Mouse (Mus musculus) forebrain, embryonic 16.5 days (tissue): ENCODE data around the gene Cntn4. TPM values are rescaled to one million over a fixed set of nuclear protein-coding genes. Genes with fewer than 3 reads are reported as not detected.

ENCODE experiments used
- ATAC-seq: fragments of 200-750 bp; cut with Nextera tagmentation; 2 replicates; pipeline ENCODE4 v1.8.0; 2017; ENCODE audit warnings: mild to moderate bottlenecking, moderate library complexity
- H3K27ac ChIP-seq: fragments of 300-500 bp; sonication (generic); 2 replicates; pipeline ENCODE4 v1.5.1; 2014; ENCODE audit warnings: low read length, control low read depth
- H3K27me3 ChIP-seq: fragments of 300-500 bp; sonication (generic); replicated peaks from 2 replicates; pipeline ENCODE4 v1.6.1; 2014; ENCODE audit warnings: low read length; ENCODE audit not compliant: control insufficient read depth, insufficient read depth
- H3K36me3 ChIP-seq: fragments of 300-500 bp; sonication (generic); 2 replicates; pipeline ENCODE4 v1.6.1; 2014; ENCODE audit not compliant: control insufficient read depth, insufficient read depth
- H3K4me1 ChIP-seq: fragments of 300-500 bp; sonication (generic); replicated peaks from 2 replicates; pipeline ENCODE4 v1.6.1; 2014; ENCODE audit warnings: low read length; ENCODE audit not compliant: control insufficient read depth, insufficient read depth
- H3K4me2 ChIP-seq: fragments of 300-500 bp; sonication (generic); 2 replicates; pipeline ENCODE4 v1.6.1; 2014; ENCODE audit warnings: mild to moderate bottlenecking, low read length, control low read depth
- H3K4me3 ChIP-seq: fragments of 300-500 bp; sonication (generic); replicated peaks from 2 replicates; pipeline ENCODE4 v1.5.1; 2014; ENCODE audit warnings: mild to moderate bottlenecking, low read length, control low read depth
- H3K9ac ChIP-seq: fragments of 300-500 bp; sonication (generic); replicated peaks from 2 replicates; pipeline ENCODE4 v1.6.1; 2014; ENCODE audit warnings: low read depth, low read length, control low read depth
- H3K9me3 ChIP-seq: fragments of 300-500 bp; sonication (generic); 2 replicates; pipeline ENCODE4 v1.6.1; 2016; ENCODE audit warnings: low read length; ENCODE audit not compliant: control insufficient read depth
- WGBS: fragments of 180-500 bp; shearing (Covaris S2); extraction: QIAGEN DNeasy Blood & Tissue Kit; methylation state at CpG from one replicate; pipeline ENCODE4 v1.1.7; 2014; 5-methylcytosine and 5-hydroxymethylcytosine counted together
- polyA plus RNA-seq: library from polyadenylated mRNA; unstranded; fragments of >200 nt; fragmentation: Nextera tagmentation; extraction: Ambion mirVana; gene quantifications from 2 replicates; pipeline ENCODE4 v1.2.1, GENCODE M21; 2015

The Cntn4 gene
- polyA plus RNA-seq, 1 experiment from 2014 or later: 10.3 TPM

GRCm38 (mm10) chr6:106177546-106177945 is 500.1 kb downstream of the Cntn4 start:
- WGBS: 86% methylated on average over 5 of the region's 5 CpGs
- H3K4me3 ChIP-seq: no peak overlapping the region
- no peak overlapping the region for H3K4me2 ChIP-seq
- H3K4me1 ChIP-seq: no peaks in the 10 kb centered on the region
- no peaks in the 10 kb centered on the region for H3K36me3 ChIP-seq
- H3K9me3 ChIP-seq: no peaks in the 10 kb centered on the region
- no peak overlapping the region for H3K9ac ChIP-seq
- H3K27ac ChIP-seq: no peak overlapping the region
- ATAC-seq: no peak
- H3K27me3 ChIP-seq: no peaks in the 10 kb centered on the region

DNA sequence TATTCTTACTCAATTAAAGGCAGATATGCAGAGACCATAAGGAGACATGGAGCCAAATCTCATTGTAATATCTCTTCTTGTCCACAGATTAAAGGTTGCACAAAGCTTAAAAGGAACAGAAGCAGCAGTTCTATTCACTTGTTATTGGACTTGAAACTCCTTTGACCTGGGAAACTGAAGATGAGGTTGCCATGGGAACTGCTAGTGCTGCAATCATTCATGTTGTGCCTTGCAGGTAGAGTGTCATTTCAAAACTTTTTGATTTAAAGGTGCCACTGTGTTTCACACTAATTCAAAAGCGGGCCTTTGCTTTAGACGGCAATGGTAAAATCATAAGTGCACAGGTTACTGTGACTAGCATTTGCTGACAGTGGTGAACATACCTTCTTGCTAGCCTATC is 504.1 kb downstream of the Cntn4 start:
- H3K9ac ChIP-seq: no peak overlapping the region
- H3K4me3 ChIP-seq: no peak overlapping the region
- H3K9me3 ChIP-seq: no peaks in the 10 kb centered on the region
- no peak for ATAC-seq
- 77% methylated on average over 2 of the region's 2 CpGs for WGBS
- H3K27me3 ChIP-seq: no peaks in the 10 kb centered on the region
- H3K4me2 ChIP-seq: no peak overlapping the region
- no peaks in the 10 kb centered on the region for H3K36me3 ChIP-seq
- H3K27ac ChIP-seq: no peak overlapping the region
- no peaks in the 10 kb centered on the region for H3K4me1 ChIP-seq

DNA sequence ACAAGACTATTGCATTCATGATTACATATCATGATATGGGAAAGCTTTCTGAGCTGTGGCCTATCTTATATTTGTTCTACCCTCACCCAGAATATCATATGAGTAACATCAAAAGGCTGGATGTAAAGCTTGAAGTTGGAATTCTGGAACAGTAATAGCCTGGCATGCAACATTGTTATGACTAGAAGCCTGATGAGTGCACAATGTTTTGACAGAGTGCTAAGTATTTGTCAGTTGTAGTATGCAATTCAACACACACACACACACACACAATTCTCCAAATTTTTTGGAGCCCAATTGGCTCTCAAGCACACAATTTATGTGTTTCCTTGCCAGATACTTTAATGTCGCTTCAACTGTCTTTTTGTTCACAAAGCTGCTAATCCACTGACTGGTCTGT is 523.5 kb downstream of the Cntn4 start:
- no peaks in the 10 kb centered on the region for H3K9me3 ChIP-seq
- WGBS: 52% methylated on average over 1 of the region's 1 CpGs
- ATAC-seq: peak; percentile 71
- no peak overlapping the region for H3K27ac ChIP-seq
- H3K27me3 ChIP-seq: no peaks in the 10 kb centered on the region
- H3K4me2 ChIP-seq: no peak overlapping the region
- H3K4me1 ChIP-seq: no peaks in the 10 kb centered on the region
- H3K36me3 ChIP-seq: no peaks in the 10 kb centered on the region
- no peak overlapping the region for H3K4me3 ChIP-seq
- no peak overlapping the region for H3K9ac ChIP-seq

DNA sequence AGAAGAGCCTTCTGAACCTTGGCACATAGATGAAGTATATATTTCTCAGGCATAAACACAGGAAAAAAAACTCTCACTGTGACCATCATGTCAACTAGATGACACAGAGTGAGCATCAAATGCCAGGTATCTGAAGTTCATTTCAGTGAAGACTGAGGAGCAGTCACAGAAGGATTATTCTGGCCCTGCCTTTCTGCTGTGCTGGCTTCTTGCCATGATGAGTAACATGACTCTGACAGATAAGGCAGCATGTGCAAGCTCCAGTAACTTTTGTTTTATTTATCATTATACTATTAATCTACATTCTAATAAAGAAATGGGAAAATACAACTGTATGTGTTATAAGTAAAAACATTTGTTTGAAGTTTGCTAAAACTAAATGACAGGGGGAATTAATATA is 529.9 kb downstream of the Cntn4 start:
- Histone ChIP-seq H3K27me3 (no peaks in the 10 kb centered on the region), H3K9me3 (no peaks in the 10 kb centered on the region), H3K9ac (no peak overlapping the region), H3K27ac (no peak overlapping the region), H3K4me2 (no peak overlapping the region), H3K4me1 (no peaks in the 10 kb centered on the region), H3K36me3 (no peaks in the 10 kb centered on the region), H3K4me3 (no peak overlapping the region)
- no peak for ATAC-seq

GRCm38 (mm10) chr6:106213071-106213470 is 535.6 kb downstream of the Cntn4 start:
- Histone ChIP-seq H3K27me3 (no peaks in the 10 kb centered on the region), H3K4me3 (no peak overlapping the region), H3K9me3 (0 out of 2 replicates have a peak, but pooled peaks cover 3% of the 10 kb centered on the region), H3K9ac (no peak overlapping the region), H3K27ac (no peak overlapping the region), H3K4me2 (no peak overlapping the region), H3K36me3 (no peaks in the 10 kb centered on the region), H3K4me1 (no peaks in the 10 kb centered on the region)
- no peak for ATAC-seq
- 88% methylated on average over 4 of the region's 4 CpGs for WGBS

GRCm38 (mm10) chr6:106237046-106237948 is 559.8 kb downstream of the Cntn4 start:
- H3K9me3 ChIP-seq: no peaks in the 10 kb centered on the region
- ATAC-seq: no peak
- H3K27ac ChIP-seq: no peak overlapping the region
- H3K9ac ChIP-seq: no peak overlapping the region
- 66% methylated on average over 12 of the region's 12 CpGs for WGBS
- H3K36me3 ChIP-seq: no peaks in the 10 kb centered on the region
- H3K27me3 ChIP-seq: no peaks in the 10 kb centered on the region
- H3K4me3 ChIP-seq: no peak overlapping the region
- no peak overlapping the region for H3K4me2 ChIP-seq
- no peaks in the 10 kb centered on the region for H3K4me1 ChIP-seq

- no peaks in the 10 kb centered on the region for H3K9me3 ChIP-seq
- no peak overlapping the region for H3K4me2 ChIP-seq
- H3K27me3 ChIP-seq: no peaks in the 10 kb centered on the region
- ATAC-seq: no peak
- no peaks in the 10 kb centered on the region for H3K36me3 ChIP-seq
- no peak overlapping the region for H3K27ac ChIP-seq
- WGBS: 67% methylated on average over 1 of the region's 1 CpGs
- H3K4me3 ChIP-seq: no peak overlapping the region
- H3K9ac ChIP-seq: no peak overlapping the region
- H3K4me1 ChIP-seq: no peaks in the 10 kb centered on the region
Measured at GRCm38 (mm10) chr6:106241553-106241952, 564.1 kb downstream of the Cntn4 start.

DNA sequence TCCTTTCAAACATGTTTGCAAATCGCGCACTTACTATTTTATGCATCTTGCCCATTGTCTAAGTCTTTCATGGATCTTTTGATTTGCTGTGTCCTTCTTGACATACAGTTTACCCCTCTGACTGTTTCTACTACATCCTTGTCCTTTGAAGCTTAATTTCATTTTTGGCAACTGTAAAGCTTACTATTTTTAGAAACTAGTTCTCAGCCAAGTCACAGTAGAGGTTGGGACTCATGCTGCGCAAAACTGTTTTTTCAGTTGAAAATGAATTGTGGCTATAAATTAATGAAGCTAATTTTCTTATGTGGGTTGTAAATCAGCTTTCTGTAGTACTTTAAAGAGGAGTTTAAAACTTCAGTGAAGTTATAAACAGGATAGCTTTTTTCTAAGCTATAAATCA is 585.9 kb downstream of the Cntn4 start:
- H3K36me3 ChIP-seq: no peaks in the 10 kb centered on the region
- H3K4me2 ChIP-seq: no peak overlapping the region
- H3K4me1 ChIP-seq: no peaks in the 10 kb centered on the region
- no peak overlapping the region for H3K9ac ChIP-seq
- no peaks in the 10 kb centered on the region for H3K27me3 ChIP-seq
- 86% methylated on average over 3 of the region's 3 CpGs for WGBS
- H3K27ac ChIP-seq: no peak overlapping the region
- H3K4me3 ChIP-seq: no peak overlapping the region
- no peak for ATAC-seq
- H3K9me3 ChIP-seq: no peaks in the 10 kb centered on the region

GRCm38 (mm10) chr6:106265487-106265886 is 588.0 kb downstream of the Cntn4 start:
- no peak overlapping the region for H3K9ac ChIP-seq
- H3K4me1 ChIP-seq: no peaks in the 10 kb centered on the region
- no peak for ATAC-seq
- H3K9me3 ChIP-seq: no peaks in the 10 kb centered on the region
- H3K27ac ChIP-seq: no peak overlapping the region
- no peak overlapping the region for H3K4me2 ChIP-seq
- WGBS: 94% methylated on average over 3 of the region's 3 CpGs
- no peaks in the 10 kb centered on the region for H3K36me3 ChIP-seq
- no peaks in the 10 kb centered on the region for H3K27me3 ChIP-seq
- H3K4me3 ChIP-seq: no peak overlapping the region
